Mouse (Mus musculus): Measurements from ENCODE around the gene Gm364.

The Gm364 gene

GRCm38 (mm10) chrX:57408769-57409168, at the start of gene Gm364:
Gene Gm364 (plus strand): TSS chrX:57409154.
- no peak for TF ChIP-seq CTCF (conservative IDR thresholded peaks at IDR 0.05; ENCODE audit: low read length)
- TF ChIP-seq POU5F1 (IDR thresholded peaks at IDR 0.05; ENCODE audit: borderline replicate concordance, low read length) = no peak
- no peak for TF ChIP-seq NANOG (IDR thresholded peaks at IDR 0.05; ENCODE audit: borderline replicate concordance, low read length)
- no peaks in the 10 kb centered on the region for H3K9me3 ChIP-seq (ENCODE audit: low read length)
- H3K4me1 ChIP-seq (replicated peaks; ENCODE audit: low read depth, low read length) = no peaks in the 10 kb centered on the region
- H3K27me3 ChIP-seq (ENCODE audit: insufficient read depth, low read length) = no peaks in the 10 kb centered on the region
- H3K36me3 ChIP-seq (ENCODE audit: insufficient read depth, low read length) = no peaks in the 10 kb centered on the region
- no peak within 1 kb of the TSS for H3K4me3 ChIP-seq (replicated peaks; ENCODE audit: low read length)

GRCm38 (mm10) chrX:57359316-57359715, 49.6 kb upstream of the Gm364 start:
- no peaks in the 10 kb centered on the region for H3K27me3 ChIP-seq (ENCODE audit: insufficient read depth, low read length)
- no peak overlapping the region for H3K4me3 ChIP-seq (replicated peaks; ENCODE audit: low read length)
- TF ChIP-seq NANOG (IDR thresholded peaks at IDR 0.05; ENCODE audit: borderline replicate concordance, low read length) = no peak
- no peak for TF ChIP-seq CTCF (conservative IDR thresholded peaks at IDR 0.05; ENCODE audit: low read length)
- TF ChIP-seq POU5F1 (IDR thresholded peaks at IDR 0.05; ENCODE audit: borderline replicate concordance, low read length) = no peak
- no peaks in the 10 kb centered on the region for H3K36me3 ChIP-seq (ENCODE audit: insufficient read depth, low read length)
- H3K4me1 ChIP-seq (replicated peaks; ENCODE audit: low read depth, low read length) = peaks cover 9% of the 10 kb centered on the region
- no peaks in the 10 kb centered on the region for H3K9me3 ChIP-seq (ENCODE audit: low read length)

DNA sequence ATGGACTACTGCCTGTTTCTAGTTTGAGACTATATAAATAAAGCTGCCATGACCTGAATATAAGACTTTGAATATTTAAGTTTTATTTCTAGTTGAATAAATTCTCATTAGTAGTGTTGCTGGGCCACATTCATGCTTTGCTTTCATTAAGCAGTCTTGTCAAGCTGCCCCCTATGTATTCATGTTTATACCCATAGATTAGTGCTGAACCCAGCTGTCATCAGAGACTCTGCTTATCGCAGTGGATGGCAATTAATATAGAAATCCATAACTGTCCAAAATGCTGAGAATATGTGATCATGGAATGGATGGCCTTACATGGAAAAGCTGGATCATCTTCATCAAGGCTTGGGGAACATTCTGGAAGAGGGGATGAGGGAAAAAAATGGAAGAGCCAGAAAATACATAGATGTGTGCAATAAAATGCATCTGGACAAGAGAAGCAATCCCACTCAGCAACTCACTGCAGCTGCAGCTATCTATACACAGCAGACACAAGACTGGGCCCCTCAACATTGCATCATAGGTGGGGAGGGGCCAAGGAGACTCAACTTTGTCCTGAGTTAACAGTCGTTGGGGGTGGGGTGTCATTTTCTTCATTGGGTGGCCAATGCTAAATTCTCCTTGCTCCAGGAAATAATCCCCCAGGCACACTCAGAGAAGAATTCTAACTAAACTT, 43.9 kb upstream of the Gm364 start:
- Histone ChIP-seq H3K36me3 (ENCODE audit: insufficient read depth, low read length) (no peaks in the 10 kb centered on the region), H3K4me3 (replicated peaks; ENCODE audit: low read length) (no peak overlapping the region), H3K27me3 (ENCODE audit: insufficient read depth, low read length) (no peaks in the 10 kb centered on the region), H3K4me1 (replicated peaks; ENCODE audit: low read depth, low read length) (no peaks in the 10 kb centered on the region; the same call in 1 of the 2 replicates), H3K9me3 (ENCODE audit: low read length) (no peaks in the 10 kb centered on the region)
- TF ChIP-seq NANOG (IDR thresholded peaks at IDR 0.05; ENCODE audit: borderline replicate concordance, low read length) (no peak), CTCF (conservative IDR thresholded peaks at IDR 0.05; ENCODE audit: low read length) (no peak), POU5F1 (IDR thresholded peaks at IDR 0.05; ENCODE audit: borderline replicate concordance, low read length) (no peak)

- H3K4me3 ChIP-seq (replicated peaks; ENCODE audit: low read length) = no peak overlapping the region
- TF ChIP-seq POU5F1 (IDR thresholded peaks at IDR 0.05; ENCODE audit: borderline replicate concordance, low read length) = no peak
- no peak for TF ChIP-seq CTCF (conservative IDR thresholded peaks at IDR 0.05; ENCODE audit: low read length)
- TF ChIP-seq NANOG (IDR thresholded peaks at IDR 0.05; ENCODE audit: borderline replicate concordance, low read length) = no peak
- H3K4me1 ChIP-seq (replicated peaks; ENCODE audit: low read depth, low read length) = no peaks in the 10 kb centered on the region
- no peaks in the 10 kb centered on the region for H3K27me3 ChIP-seq (ENCODE audit: insufficient read depth, low read length)
- H3K9me3 ChIP-seq (ENCODE audit: low read length) = no peaks in the 10 kb centered on the region
- peaks cover 13% of the 10 kb centered on the region; the same call in 1 of the 2 replicates for H3K36me3 ChIP-seq (ENCODE audit: insufficient read depth, low read length)
Observed at GRCm38 (mm10) chrX:57372965-57373364, 36.0 kb upstream of the Gm364 start.

- Histone ChIP-seq H3K4me1 (replicated peaks; ENCODE audit: low read depth, low read length) (no peaks in the 10 kb centered on the region), H3K36me3 (ENCODE audit: insufficient read depth, low read length) (peaks cover 16% of the 10 kb centered on the region), H3K27me3 (ENCODE audit: insufficient read depth, low read length) (no peaks in the 10 kb centered on the region), H3K4me3 (replicated peaks; ENCODE audit: low read length) (no peak overlapping the region), H3K9me3 (ENCODE audit: low read length) (no peaks in the 10 kb centered on the region)
- TF ChIP-seq CTCF (conservative IDR thresholded peaks at IDR 0.05; ENCODE audit: low read length) = no peak
- TF ChIP-seq POU5F1 (IDR thresholded peaks at IDR 0.05; ENCODE audit: borderline replicate concordance, low read length) = no peak
- TF ChIP-seq NANOG (IDR thresholded peaks at IDR 0.05; ENCODE audit: borderline replicate concordance, low read length) = no peak
Observed at GRCm38 (mm10) chrX:57373543-57373942, 35.4 kb upstream of the Gm364 start.

GRCm38 (mm10) chrX:57374029-57374428, 34.9 kb upstream of the Gm364 start:
- H3K27me3 ChIP-seq (ENCODE audit: insufficient read depth, low read length) = no peaks in the 10 kb centered on the region
- no peak overlapping the region for H3K4me3 ChIP-seq (replicated peaks; ENCODE audit: low read length)
- no peaks in the 10 kb centered on the region for H3K4me1 ChIP-seq (replicated peaks; ENCODE audit: low read depth, low read length)
- no peaks in the 10 kb centered on the region for H3K9me3 ChIP-seq (ENCODE audit: low read length)
- H3K36me3 ChIP-seq (ENCODE audit: insufficient read depth, low read length) = peaks cover 21% of the 10 kb centered on the region
- TF ChIP-seq POU5F1 (IDR thresholded peaks at IDR 0.05; ENCODE audit: borderline replicate concordance, low read length) (no peak), CTCF (conservative IDR thresholded peaks at IDR 0.05; ENCODE audit: low read length) (no peak), NANOG (IDR thresholded peaks at IDR 0.05; ENCODE audit: borderline replicate concordance, low read length) (no peak)

- H3K27me3 ChIP-seq (ENCODE audit: insufficient read depth, low read length) = no peaks in the 10 kb centered on the region
- H3K4me1 ChIP-seq (replicated peaks; ENCODE audit: low read depth, low read length) = peaks cover 11% of the 10 kb centered on the region
- TF ChIP-seq NANOG (IDR thresholded peaks at IDR 0.05; ENCODE audit: borderline replicate concordance, low read length) (no peak), POU5F1 (IDR thresholded peaks at IDR 0.05; ENCODE audit: borderline replicate concordance, low read length) (no peak), CTCF (conservative IDR thresholded peaks at IDR 0.05; ENCODE audit: low read length) (no peak)
- H3K36me3 ChIP-seq (ENCODE audit: insufficient read depth, low read length) = peaks cover 34% of the 10 kb centered on the region
- no peaks in the 10 kb centered on the region for H3K9me3 ChIP-seq (ENCODE audit: low read length)
- no peak overlapping the region for H3K4me3 ChIP-seq (replicated peaks; ENCODE audit: low read length)
Observed at GRCm38 (mm10) chrX:57377096-57377495, 31.9 kb upstream of the Gm364 start.

DNA sequence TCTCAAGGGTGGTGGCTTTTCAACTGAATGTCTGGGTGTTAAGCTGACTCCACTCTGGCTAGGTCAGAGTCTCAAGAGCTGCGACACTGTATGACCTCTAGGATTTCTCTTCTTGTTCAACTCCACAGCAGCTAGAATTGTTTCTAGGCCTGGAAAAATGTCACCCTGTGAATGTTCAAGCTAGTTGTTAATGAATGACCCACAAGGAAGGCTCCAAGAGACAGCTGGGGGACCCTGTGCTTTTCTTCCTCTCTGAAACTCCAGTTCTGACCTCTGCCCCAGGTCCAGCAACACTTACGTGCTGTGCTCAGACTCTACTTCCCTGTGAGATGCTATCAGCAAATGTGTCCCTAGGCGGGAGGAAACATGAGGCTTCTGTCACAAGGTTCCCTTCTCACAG, 30.4 kb upstream of the Gm364 start:
- Histone ChIP-seq H3K36me3 (ENCODE audit: insufficient read depth, low read length) (peaks cover 44% of the 10 kb centered on the region), H3K4me1 (replicated peaks; ENCODE audit: low read depth, low read length) (peaks cover 18% of the 10 kb centered on the region), H3K27me3 (ENCODE audit: insufficient read depth, low read length) (no peaks in the 10 kb centered on the region), H3K9me3 (ENCODE audit: low read length) (no peaks in the 10 kb centered on the region), H3K4me3 (replicated peaks; ENCODE audit: low read length) (no peak overlapping the region)
- TF ChIP-seq POU5F1 (IDR thresholded peaks at IDR 0.05; ENCODE audit: borderline replicate concordance, low read length) (no peak), NANOG (IDR thresholded peaks at IDR 0.05; ENCODE audit: borderline replicate concordance, low read length) (no peak), CTCF (conservative IDR thresholded peaks at IDR 0.05; ENCODE audit: low read length) (no peak)

DNA sequence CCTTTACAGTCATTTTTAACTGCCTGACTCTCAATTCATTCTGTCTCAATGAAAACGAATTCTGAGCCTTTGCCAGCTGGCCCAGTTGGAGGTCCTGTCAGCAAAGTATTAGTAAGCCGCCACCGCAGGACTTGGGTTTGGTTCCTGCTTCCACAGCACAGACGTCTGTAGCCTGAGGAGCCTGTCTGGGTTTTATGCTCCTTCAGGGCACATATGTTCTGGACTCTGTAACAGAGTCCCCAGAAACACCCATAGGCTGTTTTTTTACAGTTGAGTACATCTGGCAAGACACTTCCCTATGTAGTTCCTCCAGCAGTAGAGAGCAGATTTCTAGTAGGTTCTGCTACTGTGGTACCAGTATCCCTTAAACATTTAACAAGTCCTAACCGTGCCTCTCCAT, 28.0 kb upstream of the Gm364 start:
- Histone ChIP-seq H3K4me1 (replicated peaks; ENCODE audit: low read depth, low read length) (peaks cover 18% of the 10 kb centered on the region), H3K27me3 (ENCODE audit: insufficient read depth, low read length) (no peaks in the 10 kb centered on the region), H3K9me3 (ENCODE audit: low read length) (no peaks in the 10 kb centered on the region), H3K36me3 (ENCODE audit: insufficient read depth, low read length) (peaks cover 67% of the 10 kb centered on the region), H3K4me3 (replicated peaks; ENCODE audit: low read length) (no peak overlapping the region)
- TF ChIP-seq CTCF (conservative IDR thresholded peaks at IDR 0.05; ENCODE audit: low read length) (no peak), NANOG (IDR thresholded peaks at IDR 0.05; ENCODE audit: borderline replicate concordance, low read length) (no peak), POU5F1 (IDR thresholded peaks at IDR 0.05; ENCODE audit: borderline replicate concordance, low read length) (no peak)

Data from E14TG2a.4 (cell line).